ENCODE assay signal across 8 mouse cellular contexts in genomic region chr9:83146446-83147188, GRCm38 (mm10). TPM values are rescaled to one million over a fixed set of nuclear protein-coding genes. Genes with fewer than 3 reads are reported as not detected.
A peak's percentile ranks its signal among the peaks of the same experiment; 100 is the strongest.
DNase-seq lines count a peak whose midpoint lies in the region; ATAC-seq and TF ChIP-seq lines count a peak whose summit lies in the region.

Gene Hmgn3 (minus strand): TSS chr9:83146685.

- H3K27me3 ChIP-seq in E14TG2a.4 (ENCODE audit: insufficient read depth, low read length), result peaks cover 33% of the 10 kb centered on the region
- no peaks in the 10 kb centered on the region for H3K27me3 ChIP-seq in forebrain, postnatal 0 days (ENCODE audit: insufficient read depth, low read length)
- H3K27me3 ChIP-seq in liver, embryonic 15.5 days, result peaks cover 16% of the 10 kb centered on the region
- H3K27me3 ChIP-seq in neural tube, embryonic 12.5 days (replicated peaks), result no peaks in the 10 kb centered on the region
- H3K27me3 ChIP-seq in stomach, embryonic 16.5 days (ENCODE audit: control insufficient read depth, insufficient read depth, low read length), result no peaks in the 10 kb centered on the region

- WGBS in forebrain, postnatal 0 days, result 8% methylated on average over 28 of the region's 28 CpGs
- 10% methylated on average over 28 of the region's 28 CpGs for WGBS in large intestine, adult 2 months
- 8% methylated on average over 28 of the region's 28 CpGs for WGBS in liver, embryonic 15.5 days (ENCODE audit: insufficient replicate concordance)
- 9% methylated on average over 28 of the region's 28 CpGs for WGBS in neural tube, embryonic 12.5 days
- 8% methylated on average over 28 of the region's 28 CpGs for WGBS in stomach, embryonic 16.5 days

- peak within 1 kb of the TSS; percentile 77 for H3K4me3 ChIP-seq in E14TG2a.4 (replicated peaks; ENCODE audit: low read length)
- peak within 1 kb of the TSS; percentile 61 for H3K4me3 ChIP-seq in forebrain, postnatal 0 days (ENCODE audit: low read depth, low read length)
- peak within 1 kb of the TSS; percentile 40 for H3K4me3 ChIP-seq in liver, embryonic 15.5 days (replicated peaks)
- peak within 1 kb of the TSS; percentile 56 for H3K4me3 ChIP-seq in neural tube, embryonic 12.5 days
- H3K4me3 ChIP-seq in stomach, embryonic 16.5 days (replicated peaks; ENCODE audit: low read length), result peak within 1 kb of the TSS; percentile 74

- peak; percentile 97 for ATAC-seq in forebrain, postnatal 0 days
- ATAC-seq in liver, embryonic 15.5 days (ENCODE audit: insufficient read depth), result peak; percentile 42; the same call in 1 of the 2 replicates
- ATAC-seq in neural tube, embryonic 12.5 days (ENCODE audit: low FRiP score, low read depth), result peak; percentile 97
- ATAC-seq in stomach, embryonic 16.5 days (ENCODE audit: insufficient read depth, low FRiP score), result peak; percentile 95

- no peaks in the 10 kb centered on the region for H3K36me3 ChIP-seq in E14TG2a.4 (ENCODE audit: insufficient read depth, low read length)
- H3K36me3 ChIP-seq in forebrain, postnatal 0 days (ENCODE audit: insufficient read depth), result no peaks in the 10 kb centered on the region
- no peaks in the 10 kb centered on the region for H3K36me3 ChIP-seq in liver, embryonic 15.5 days (replicated peaks)
- H3K36me3 ChIP-seq in neural tube, embryonic 12.5 days, result no peaks in the 10 kb centered on the region
- no peaks in the 10 kb centered on the region for H3K36me3 ChIP-seq in stomach, embryonic 16.5 days (ENCODE audit: control insufficient read depth, insufficient read depth, low read length)

- TF ChIP-seq CTCF in E14TG2a.4 (conservative IDR thresholded peaks at IDR 0.05; ENCODE audit: low read length), result no peak
- no peak for TF ChIP-seq CTCF in forebrain, postnatal 0 days (IDR thresholded peaks at IDR 0.05; ENCODE audit: low read depth)

- peak within 1 kb of the TSS; percentile 86 for H3K27ac ChIP-seq in forebrain, postnatal 0 days (ENCODE audit: low read depth, low read length)
- H3K27ac ChIP-seq in liver, embryonic 15.5 days (replicated peaks), result no peak within 1 kb of the TSS
- H3K27ac ChIP-seq in neural tube, embryonic 12.5 days, result no peak within 1 kb of the TSS
- peak within 1 kb of the TSS; percentile 74 for H3K27ac ChIP-seq in stomach, embryonic 16.5 days (ENCODE audit: low read length)

- H3K4me2 ChIP-seq in forebrain, postnatal 0 days (ENCODE audit: low read depth), result peak within 1 kb of the TSS; percentile 94
- peak within 1 kb of the TSS; percentile 68 for H3K4me2 ChIP-seq in liver, embryonic 15.5 days
- peak within 1 kb of the TSS; percentile 82 for H3K4me2 ChIP-seq in neural tube, embryonic 12.5 days (replicated peaks)
- peak within 1 kb of the TSS; percentile 99 for H3K4me2 ChIP-seq in stomach, embryonic 16.5 days (ENCODE audit: low read depth, low read length)

- peak; percentile 92 for DNase-seq in cerebellum, adult 11-12 months
- DNase-seq in forebrain, postnatal 0 days, result peak; percentile 95
- DNase-seq in heart, postnatal 25 days (ENCODE audit: low spot score), result peak; percentile 85
- peak; percentile 2 for DNase-seq in large intestine, adult 2 months (ENCODE audit: low read depth, low spot score)

- intact Hi-C loops in heart, postnatal 25 days (cut with DNase I), result loop anchor here (10.0 kb wide), 1 partner anchor 298 kb away; the partner anchor contains the start of gene Lca5

- H3K4me1 ChIP-seq in E14TG2a.4 (replicated peaks; ENCODE audit: low read depth, low read length), result peaks cover 9% of the 10 kb centered on the region
- peaks cover 6% of the 10 kb centered on the region; the same call in 1 of the 2 replicates for H3K4me1 ChIP-seq in forebrain, postnatal 0 days (ENCODE audit: insufficient read depth)
- peaks cover 4% of the 10 kb centered on the region for H3K4me1 ChIP-seq in liver, embryonic 15.5 days (replicated peaks)
- H3K4me1 ChIP-seq in neural tube, embryonic 12.5 days, result 0 out of 2 replicates have a peak, but pooled peaks cover 3% of the 10 kb centered on the region
- peaks cover 4% of the 10 kb centered on the region; the same call in 1 of the 2 replicates for H3K4me1 ChIP-seq in stomach, embryonic 16.5 days (ENCODE audit: control insufficient read depth, insufficient read depth, low read length)

- H3K9me3 ChIP-seq in E14TG2a.4 (ENCODE audit: low read length), result peaks cover 7% of the 10 kb centered on the region; the same call in 1 of the 2 replicates
- H3K9me3 ChIP-seq in forebrain, postnatal 0 days (ENCODE audit: low read length), result no peaks in the 10 kb centered on the region
- H3K9me3 ChIP-seq in liver, embryonic 15.5 days (replicated peaks), result no peaks in the 10 kb centered on the region
- H3K9me3 ChIP-seq in neural tube, embryonic 12.5 days, result no peaks in the 10 kb centered on the region
- H3K9me3 ChIP-seq in stomach, embryonic 16.5 days (replicated peaks; ENCODE audit: control insufficient read depth, low read length), result no peaks in the 10 kb centered on the region

- H3K9ac ChIP-seq in forebrain, postnatal 0 days, result peak within 1 kb of the TSS; percentile 54
- H3K9ac ChIP-seq in liver, embryonic 15.5 days, result no peak within 1 kb of the TSS; the same call in 1 of the 2 replicates
- peak within 1 kb of the TSS; percentile 51 for H3K9ac ChIP-seq in neural tube, embryonic 12.5 days
- peak within 1 kb of the TSS; percentile 80 for H3K9ac ChIP-seq in stomach, embryonic 16.5 days (ENCODE audit: low read length)

RNA-seq across cellular contexts. Expression of gene Hmgn3, which starts in this region (rescaled TPM):
- 74.6 and 83.9 TPM in 2 replicates for total RNA-seq in forebrain, postnatal 0 days (2014; rRNA removed)
- 213 and 222 TPM in 2 replicates for polyA plus RNA-seq in forebrain, postnatal 0 days (2015; fragmentation: Nextera tagmentation; extraction: Ambion mirVana)
- total RNA-seq in heart, postnatal 25 days (2021), result 10 to 100 TPM; 11.6 to 18.8 TPM
- polyA plus RNA-seq in large intestine, adult 2 months (2012; rRNA removed), result 3.1 and 3.8 TPM in 2 replicates
- polyA plus RNA-seq in liver, embryonic 15.5 days (2015; fragmentation: Nextera tagmentation; extraction: Ambion mirVana), result 2.9 and 4.5 TPM in 2 replicates
- polyA plus RNA-seq in neural tube, embryonic 12.5 days (2016; fragmentation: Nextera tagmentation; extraction: Ambion mirVana), result 101 and 111 TPM in 2 replicates
- polyA plus RNA-seq in stomach, embryonic 16.5 days (2015; fragmentation: Nextera tagmentation; extraction: Ambion mirVana), result 118 and 124 TPM in 2 replicates

Comparison
In these comparisons a context has a peak if more than half of its experiments do, and no peak if none do; other contexts are left out.
1. RNA of gene Hmgn3 (polyA plus RNA-seq): 213 to 222 TPM in forebrain, postnatal 0 days, 118 to 124 TPM in stomach, embryonic 16.5 days and 101 to 111 TPM in neural tube, embryonic 12.5 days; 2.9 to 4.5 TPM in liver, embryonic 15.5 days and 3.1 to 3.8 TPM in large intestine, adult 2 months; every median in the first group is over 10 times any median in the second.
2. DNase-seq: peak in every context shown above with its lines; median percentile 95 in forebrain, postnatal 0 days; 92 in cerebellum, adult 11-12 months; 85 in heart, postnatal 25 days; 2 in large intestine, adult 2 months.
3. ATAC-seq: peak in every context shown above with its lines; median percentile 97 in forebrain, postnatal 0 days; 97 in neural tube, embryonic 12.5 days; 95 in stomach, embryonic 16.5 days; 42 in liver, embryonic 15.5 days.
4. H3K27ac ChIP-seq: peak in forebrain, postnatal 0 days (single experiment) and stomach, embryonic 16.5 days (single experiment); none in liver, embryonic 15.5 days (single experiment) and neural tube, embryonic 12.5 days (single experiment).
5. Peak in every context shown above with its lines, with median percentiles within 50 percentile points of each other: H3K4me3 ChIP-seq and H3K4me2 ChIP-seq.